In the genomic region with DNA sequence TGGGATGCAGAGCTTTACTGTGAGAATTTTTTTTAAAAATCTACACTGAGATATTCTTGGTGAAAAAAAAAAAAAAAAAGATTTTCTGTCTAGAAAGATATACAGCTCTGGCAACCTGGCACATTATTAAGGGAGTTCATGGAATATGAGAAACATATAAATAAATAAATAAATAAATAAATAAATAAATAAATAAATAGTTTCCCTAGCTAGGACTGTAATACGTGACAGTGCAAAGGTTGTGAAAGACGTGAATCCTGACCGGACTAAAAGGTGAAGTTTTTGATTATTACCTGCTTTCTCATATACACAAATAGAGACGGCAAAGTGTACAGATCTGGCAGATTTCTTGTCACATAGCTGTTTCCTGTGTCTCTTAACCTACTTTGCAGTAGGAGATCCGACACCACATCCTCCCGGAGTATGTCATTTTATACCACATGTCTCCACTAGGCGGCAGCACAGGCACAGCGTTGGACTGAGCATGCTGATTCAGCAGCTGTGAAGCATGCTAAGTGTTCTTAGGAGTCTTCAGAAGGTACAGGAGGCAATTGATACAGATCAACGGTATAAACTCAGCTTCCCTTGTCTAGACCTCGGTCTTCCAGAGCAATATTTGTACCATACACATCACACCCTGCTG, we compare ENCODE assay signal across 8 mouse cellular contexts. TPM values are rescaled to one million over a fixed set of nuclear protein-coding genes. Genes with fewer than 3 reads are reported as not detected.
DNase-seq lines count a peak whose midpoint lies in the region; ATAC-seq and TF ChIP-seq lines count a peak whose summit lies in the region.

No protein-coding gene starts in this region.

- ATAC-seq in hindbrain, postnatal 0 days = peak; percentile 70

- TF ChIP-seq CTCF in hindbrain, postnatal 0 days (IDR thresholded peaks at IDR 0.05; ENCODE audit: low read depth) = peak; percentile 99

- H3K9me3 ChIP-seq in hindbrain, postnatal 0 days (ENCODE audit: low read length) = no peaks in the 10 kb centered on the region

- H3K36me3 ChIP-seq in hindbrain, postnatal 0 days (ENCODE audit: insufficient read depth, low read length) = no peaks in the 10 kb centered on the region

- peak overlapping the region; percentile 51 for H3K4me3 ChIP-seq in hindbrain, postnatal 0 days (ENCODE audit: low read length)

- H3K4me2 ChIP-seq in hindbrain, postnatal 0 days (ENCODE audit: low read depth, low read length) = peak overlapping the region; percentile 63

- no peak overlapping the region for H3K9ac ChIP-seq in hindbrain, postnatal 0 days (replicated peaks; ENCODE audit: low read length)

- no peak overlapping the region for H3K27ac ChIP-seq in hindbrain, postnatal 0 days

- peak; percentile 83 for DNase-seq in R1 (ENCODE audit: low read depth, low spot score)
- peak; percentile 98 to 99 for DNase-seq in cerebellum, postnatal 10 days
- peak; percentile 89 to 95 for DNase-seq in frontal cortex, postnatal 14 days (ENCODE audit: low spot score in 2 of 2)
- DNase-seq in hindbrain, postnatal 0 days (ENCODE audit: low spot score) = peak; percentile 96
- peak; percentile 95 to 99 for DNase-seq in left cerebral cortex, adult 18-20 months (ENCODE audit: low spot score in 2 of 2)
- DNase-seq in lung, postnatal 4 days = peak; percentile 47 to 73
- DNase-seq in right cerebral cortex, adult 18-20 months = peak; percentile 95
- DNase-seq in urinary bladder, adult 18-20 months (ENCODE audit: low spot score in 2 of 2) = peak; percentile 27 to 47

- H3K27me3 ChIP-seq in hindbrain, postnatal 0 days (ENCODE audit: insufficient read depth, low read length) = no peaks in the 10 kb centered on the region

- WGBS in hindbrain, postnatal 0 days = 19% methylated on average over 10 of the region's 10 CpGs

- no peaks in the 10 kb centered on the region for H3K4me1 ChIP-seq in hindbrain, postnatal 0 days (ENCODE audit: insufficient read depth, low read length)

RNA-seq across cellular contexts. Expression of a gene that starts 2.5 kb away (rescaled TPM):
- total RNA-seq in hindbrain, postnatal 0 days (2014; rRNA removed) = 30.9 and 31.7 TPM in 2 replicates
- 26.4 and 26.6 TPM in 2 replicates for polyA plus RNA-seq in hindbrain, postnatal 0 days (2015; fragmentation: Nextera tagmentation; extraction: Ambion mirVana)
- 10 to 100 TPM; 44.8 to 50.9 TPM for total RNA-seq in left cerebral cortex, adult 18-20 months (2021)

Comparison
In these comparisons a context has a peak if more than half of its experiments do, and no peak if none do; other contexts are left out.
1. DNase-seq: peak in every context shown above with its lines; median percentile 98 in cerebellum, postnatal 10 days; 97 in left cerebral cortex, adult 18-20 months; 96 in hindbrain, postnatal 0 days; 95 in right cerebral cortex, adult 18-20 months; 92 in frontal cortex, postnatal 14 days; 83 in R1; 60 in lung, postnatal 4 days; 37 in urinary bladder, adult 18-20 months.